Mouse (Mus musculus): ENCODE measurements at regions not wholly inside any gene's neighbourhood (a gene's known extent, or its start where the extent isn't known, plus 50 kb on each side); places are given as distances from the start of the nearest gene placed in this dataset.

GRCm38 (mm10) chr12:107539683-107540082 is 51.3 kb downstream of the 3110018I06Rik start:
- no peak for TF ChIP-seq POLR2A (IDR thresholded peaks at IDR 0.05; ENCODE audit: extremely low read depth, insufficient read depth, low read length)
- TF ChIP-seq CTCF (IDR thresholded peaks at IDR 0.05; ENCODE audit: extremely low read depth, insufficient read depth, low read length), result no peak

Data from cortical plate, adult 2 months (tissue).